Comparison of ENCODE assay signal across 21 mouse cellular contexts in genomic region chr19:31506296-31506695, GRCm38 (mm10).
A peak's percentile ranks its signal among the peaks of the same experiment; 100 is the strongest.
DNase-seq lines count a peak whose midpoint lies in the region; ATAC-seq and TF ChIP-seq lines count a peak whose summit lies in the region.
"Had no signal": no experiment of that assay in that cellular context is flagged by ENCODE, and none has a peak within 500 bp of the region (broad histone marks: within the 10 kb centered on the region; RNA-seq: fewer than 3 reads in every experiment).

No protein-coding gene starts in this region.

- no peak overlapping the region for H3K4me2 ChIP-seq in liver, embryonic 11.5 days
- no peak overlapping the region for H3K4me2 ChIP-seq in embryonic facial prominence, embryonic 13.5 days
- H3K4me2 ChIP-seq: forebrain, embryonic 13.5 days; heart, embryonic 11.5 days; hindbrain, embryonic 14.5 days; intestine, embryonic 15.5 days had no signal

- no peaks in the 10 kb centered on the region for H3K79me2 ChIP-seq in liver, adult 2 months (ENCODE audit: control insufficient read depth, insufficient read depth, low read length)

- TF ChIP-seq CTCF in liver, adult 2 months (IDR thresholded peaks at IDR 0.05; ENCODE audit: low read depth, low read length), result no peak

- H3K27ac ChIP-seq in liver, adult 2 months (replicated peaks; ENCODE audit: insufficient read depth, low read depth, low read length), result no peak overlapping the region
- H3K27ac ChIP-seq in liver, embryonic 11.5 days (ENCODE audit: low read depth, low read length), result no peak overlapping the region
- H3K27ac ChIP-seq in embryonic facial prominence, embryonic 13.5 days, result peak overlapping the region; percentile 52
- H3K27ac ChIP-seq: forebrain, embryonic 13.5 days; heart, adult 2 months; hindbrain, embryonic 10.5 days; hindbrain, embryonic 14.5 days; intestine, embryonic 15.5 days had no signal

- peak; percentile 27 for DNase-seq in embryo, embryonic 10.5 days (ENCODE audit: low spot score)
- no peak for DNase-seq in embryo, embryonic 10 days (ENCODE audit: low spot score)
- peak; percentile 5 for DNase-seq in liver, adult 2 months (ENCODE audit: extremely low read depth, low read depth, low spot score)
- DNase-seq in liver, embryonic 11.5 days (ENCODE audit: low spot score), result no peak
- DNase-seq in adrenal gland, postnatal 25 days, result no peak
- no peak for DNase-seq in frontal cortex, postnatal 10 days (ENCODE audit: low spot score in 2 of 2)
- DNase-seq: adrenal gland, adult 8-10 months; cerebellum, adult 11-12 months; cerebellum, adult 9-10 months; cerebellum, postnatal 25 days; gastrocnemius, postnatal 14 days; heart, adult 2 months; kidney, adult 18-20 months had no signal

- H3K27me3 ChIP-seq in liver, adult 2 months (ENCODE audit: control insufficient read depth, insufficient read depth, low read length), result no peaks in the 10 kb centered on the region
- no peaks in the 10 kb centered on the region for H3K27me3 ChIP-seq in liver, embryonic 11.5 days (replicated peaks; ENCODE audit: control insufficient read depth, insufficient read depth, low read length)
- H3K27me3 ChIP-seq in embryonic facial prominence, embryonic 13.5 days, result no peaks in the 10 kb centered on the region
- H3K27me3 ChIP-seq: forebrain, embryonic 13.5 days; intestine, embryonic 15.5 days had no signal

- ATAC-seq in liver, embryonic 11.5 days (replicated peaks; ENCODE audit: low FRiP score), result no peak
- ATAC-seq in embryonic facial prominence, embryonic 13.5 days (ENCODE audit: insufficient number of reproducible peaks, insufficient read depth, low FRiP score, low TSS enrichment, low read depth), result no peak
- ATAC-seq: activated CD4-positive, CD25-positive, alpha-beta regulatory T cell, adult 4 months; forebrain, embryonic 13.5 days; intestine, embryonic 15.5 days; Patski had no signal

- no peak for TF ChIP-seq POLR2A in liver, adult 2 months (IDR thresholded peaks at IDR 0.05; ENCODE audit: extremely low read depth, insufficient read depth, low read length)

- no peak overlapping the region for H3K4me3 ChIP-seq in liver, adult 2 months (ENCODE audit: insufficient read depth, low read depth, low read length)
- H3K4me3 ChIP-seq in liver, embryonic 11.5 days (ENCODE audit: low read depth, low read length), result no peak overlapping the region
- no peak overlapping the region for H3K4me3 ChIP-seq in embryonic facial prominence, embryonic 13.5 days
- H3K4me3 ChIP-seq: forebrain, embryonic 13.5 days; heart, adult 2 months; hindbrain, embryonic 10.5 days; intestine, embryonic 15.5 days had no signal

- H3K4me1 ChIP-seq in liver, adult 2 months (ENCODE audit: control insufficient read depth, insufficient read depth, low read length), result no peaks in the 10 kb centered on the region
- no peaks in the 10 kb centered on the region for H3K4me1 ChIP-seq in liver, embryonic 11.5 days (replicated peaks; ENCODE audit: control insufficient read depth, insufficient read depth, low read length)
- H3K4me1 ChIP-seq in embryonic facial prominence, embryonic 13.5 days, result peaks cover 12% of the 10 kb centered on the region; the same call in 1 of the 2 replicates
- H3K4me1 ChIP-seq: forebrain, embryonic 13.5 days; hindbrain, embryonic 10.5 days; intestine, embryonic 15.5 days had no signal

- no peak overlapping the region for H3K9ac ChIP-seq in liver, adult 2 months (ENCODE audit: low read depth, low read length)
- H3K9ac ChIP-seq in liver, embryonic 11.5 days (ENCODE audit: low read depth, low read length), result no peak overlapping the region
- no peak overlapping the region for H3K9ac ChIP-seq in embryonic facial prominence, embryonic 13.5 days
- H3K9ac ChIP-seq: forebrain, embryonic 13.5 days; hindbrain, embryonic 14.5 days; intestine, embryonic 15.5 days had no signal

- no peaks in the 10 kb centered on the region for H3K9me3 ChIP-seq in liver, embryonic 11.5 days (ENCODE audit: control insufficient read depth, low read length)
- H3K9me3 ChIP-seq in embryonic facial prominence, embryonic 13.5 days, result no peaks in the 10 kb centered on the region
- H3K9me3 ChIP-seq: forebrain, embryonic 13.5 days; hindbrain, embryonic 10.5 days; intestine, embryonic 15.5 days had no signal

- no peaks in the 10 kb centered on the region for H3K36me3 ChIP-seq in liver, adult 2 months (ENCODE audit: control insufficient read depth, insufficient read depth, low read length)
- no peaks in the 10 kb centered on the region for H3K36me3 ChIP-seq in liver, embryonic 11.5 days (ENCODE audit: control insufficient read depth, insufficient read depth, low read length)
- no peaks in the 10 kb centered on the region for H3K36me3 ChIP-seq in embryonic facial prominence, embryonic 13.5 days
- H3K36me3 ChIP-seq: hindbrain, embryonic 10.5 days; intestine, embryonic 15.5 days had no signal

- 89% methylated on average over 2 of the region's 2 CpGs for WGBS in liver, adult 2 months
- 71% methylated on average over 2 of the region's 2 CpGs for WGBS in liver, embryonic 11.5 days
- 25% methylated on average over 2 of the region's 2 CpGs for WGBS in embryonic facial prominence, embryonic 13.5 days

Comparison
In these comparisons a context has a peak if more than half of its experiments do, and no peak if none do; other contexts are left out.
1. DNase-seq: peak in embryo, embryonic 10.5 days (single experiment) and liver, adult 2 months (single experiment); none in embryo, embryonic 10 days (single experiment), liver, embryonic 11.5 days (single experiment), adrenal gland, postnatal 25 days (single experiment) and frontal cortex, postnatal 10 days (0 of 2).